Mouse (Mus musculus): ENCODE measurements around the gene Hivep1.

The Hivep1 gene

DNA sequence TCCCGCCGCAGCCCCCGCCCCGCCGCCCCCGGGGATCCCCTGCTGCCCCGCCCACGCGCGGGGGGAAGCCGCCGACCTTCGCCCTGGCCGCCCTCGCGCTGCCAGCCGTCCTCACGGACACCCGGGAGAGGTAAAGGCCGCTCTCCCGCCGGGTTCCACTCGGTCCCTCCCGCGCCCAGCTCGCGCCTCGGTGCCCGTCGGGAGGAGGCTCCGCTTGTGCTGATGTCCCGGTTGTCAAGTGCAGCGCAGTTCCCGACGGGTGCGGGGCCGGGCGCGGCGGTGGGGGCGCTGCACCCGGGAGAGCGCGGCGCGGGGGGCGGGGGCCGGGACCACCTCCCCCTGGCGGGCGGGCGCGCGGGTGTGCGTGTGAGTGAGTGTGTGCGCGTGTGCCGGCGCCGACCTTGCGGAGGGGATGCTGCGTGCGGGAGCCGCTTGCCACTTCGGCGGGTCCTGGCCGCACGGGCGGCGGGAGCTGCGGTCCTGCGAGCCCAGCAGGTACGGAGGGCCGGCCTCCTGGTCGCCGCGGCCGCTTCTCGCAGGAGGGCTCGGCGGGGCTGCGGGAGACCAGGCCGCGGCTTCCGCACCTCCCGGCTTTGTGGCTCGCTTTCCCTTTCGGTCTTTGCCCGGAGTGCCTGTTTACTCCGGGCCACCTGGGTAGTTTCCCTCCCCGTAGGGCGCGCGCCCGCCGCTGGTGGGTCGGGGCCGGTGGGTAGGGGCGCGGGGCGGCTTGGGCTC is at the start of gene Hivep1:
TSS of gene Hivep1 (plus strand) at position 61 of the 735 bp plus-strand sequence.
- peak; percentile 21 to 61 for DNase-seq (ENCODE audit: low spot score in 2 of 2)

DNA sequence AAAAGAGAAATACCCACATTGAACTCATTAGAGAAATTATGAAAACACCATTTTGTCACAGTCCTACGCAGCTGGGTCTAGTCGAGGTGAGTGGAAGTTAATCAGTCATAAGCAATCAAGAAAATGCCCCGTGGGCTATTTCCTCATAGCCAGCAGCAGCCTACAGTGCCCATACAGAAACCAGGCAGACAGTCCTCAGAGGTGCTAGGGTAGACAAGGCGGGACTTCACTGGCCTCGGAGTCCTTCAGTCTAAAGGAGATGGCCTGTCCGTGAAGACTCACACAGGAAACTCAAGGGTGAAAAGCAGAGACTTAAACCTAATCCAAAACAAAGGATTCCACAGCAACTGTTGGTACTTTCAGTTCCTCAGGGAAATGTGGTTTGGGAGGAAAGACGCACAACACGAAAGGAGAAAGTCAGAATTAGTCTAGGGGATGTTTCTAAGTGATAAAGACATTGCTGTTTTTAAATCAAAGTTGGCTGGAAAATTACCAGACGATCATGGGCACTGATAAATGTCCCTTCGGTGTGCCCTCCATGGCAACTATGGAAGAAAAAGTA is 36.3 kb upstream of the Hivep1 start:
- DNase-seq (ENCODE audit: low spot score in 2 of 2) = no peak

DNA sequence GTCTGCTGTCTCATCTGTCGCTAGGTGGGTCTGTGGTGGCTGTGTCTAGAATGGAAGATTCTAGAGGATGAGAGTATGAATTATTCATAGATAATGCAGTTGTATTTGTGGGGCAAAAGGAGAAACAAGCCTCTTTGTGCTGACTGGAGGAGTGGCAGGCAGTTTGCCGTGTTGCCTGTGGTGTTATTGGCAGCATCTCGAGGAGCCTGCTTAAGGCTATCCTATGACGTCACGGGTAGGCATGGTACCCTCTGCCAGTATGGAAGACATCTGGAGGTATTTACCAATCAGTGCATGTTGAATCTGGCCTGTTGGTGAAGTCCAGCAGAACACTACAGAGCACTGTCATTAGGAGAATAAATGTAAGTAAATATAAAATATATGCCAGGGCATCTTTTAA is 35.6 kb upstream of the Hivep1 start:
- no peak for DNase-seq (ENCODE audit: low spot score in 2 of 2)

DNA sequence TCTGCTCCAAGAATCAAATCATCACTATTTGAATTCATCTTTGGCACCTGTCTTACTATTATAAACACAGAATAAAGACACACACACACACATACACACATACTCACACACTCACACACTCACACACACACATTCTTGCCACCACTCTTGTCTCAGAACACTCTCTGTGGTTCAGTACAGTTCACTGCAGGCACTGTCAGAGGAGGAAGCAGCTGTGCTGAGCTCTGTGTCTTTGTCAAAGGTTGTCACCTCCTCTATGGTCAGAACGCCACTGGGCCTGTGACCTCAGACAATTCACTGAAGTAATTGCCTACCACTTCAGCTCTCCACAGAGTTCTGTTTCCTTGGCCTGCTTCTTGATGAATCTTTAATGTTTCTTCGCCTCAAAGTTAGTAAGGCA is 33.5 kb upstream of the Hivep1 start:
- DNase-seq (ENCODE audit: low spot score in 2 of 2) = no peak

DNA sequence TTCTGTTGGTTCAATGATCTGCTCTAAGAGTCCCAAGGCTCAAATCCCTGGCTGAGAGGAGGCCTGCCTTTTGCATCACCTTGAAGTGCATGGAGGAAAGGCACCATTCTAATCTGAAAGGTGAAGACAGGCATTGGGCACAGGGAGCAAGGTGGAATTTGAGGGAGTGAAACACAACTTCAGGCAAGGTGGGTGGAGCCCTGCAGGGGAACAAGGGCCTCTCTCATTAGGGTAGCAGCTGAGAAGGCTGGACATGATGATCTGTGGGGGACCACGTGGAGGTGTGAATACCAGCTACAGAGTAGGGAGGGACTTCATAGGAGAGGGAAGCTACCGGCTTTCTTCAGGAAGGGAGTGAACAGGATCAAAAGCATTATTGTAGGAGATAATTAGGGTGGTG is 10.6 kb upstream of the Hivep1 start:
- no peak for DNase-seq (ENCODE audit: low spot score in 2 of 2)

DNA sequence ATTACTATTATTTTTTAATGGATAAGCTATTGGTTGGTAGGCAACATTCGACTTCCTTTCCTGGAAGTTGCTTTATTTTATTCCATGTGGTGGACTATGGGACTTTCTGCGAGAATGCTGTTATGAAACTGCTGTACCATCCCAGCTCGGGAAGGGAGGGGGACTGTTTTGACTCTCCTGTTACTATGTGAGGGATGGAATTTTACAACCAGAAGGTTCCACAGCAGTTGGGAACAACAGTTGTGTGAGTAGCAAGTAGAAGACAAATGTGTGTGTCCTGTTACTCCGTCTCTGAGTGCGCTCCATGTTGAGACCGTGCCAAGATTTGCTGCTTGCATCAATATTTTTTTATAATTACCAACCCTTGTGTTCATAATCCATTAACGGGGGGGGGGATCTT is 8.4 kb upstream of the Hivep1 start:
- DNase-seq (ENCODE audit: low spot score in 2 of 2) = no peak

DNA sequence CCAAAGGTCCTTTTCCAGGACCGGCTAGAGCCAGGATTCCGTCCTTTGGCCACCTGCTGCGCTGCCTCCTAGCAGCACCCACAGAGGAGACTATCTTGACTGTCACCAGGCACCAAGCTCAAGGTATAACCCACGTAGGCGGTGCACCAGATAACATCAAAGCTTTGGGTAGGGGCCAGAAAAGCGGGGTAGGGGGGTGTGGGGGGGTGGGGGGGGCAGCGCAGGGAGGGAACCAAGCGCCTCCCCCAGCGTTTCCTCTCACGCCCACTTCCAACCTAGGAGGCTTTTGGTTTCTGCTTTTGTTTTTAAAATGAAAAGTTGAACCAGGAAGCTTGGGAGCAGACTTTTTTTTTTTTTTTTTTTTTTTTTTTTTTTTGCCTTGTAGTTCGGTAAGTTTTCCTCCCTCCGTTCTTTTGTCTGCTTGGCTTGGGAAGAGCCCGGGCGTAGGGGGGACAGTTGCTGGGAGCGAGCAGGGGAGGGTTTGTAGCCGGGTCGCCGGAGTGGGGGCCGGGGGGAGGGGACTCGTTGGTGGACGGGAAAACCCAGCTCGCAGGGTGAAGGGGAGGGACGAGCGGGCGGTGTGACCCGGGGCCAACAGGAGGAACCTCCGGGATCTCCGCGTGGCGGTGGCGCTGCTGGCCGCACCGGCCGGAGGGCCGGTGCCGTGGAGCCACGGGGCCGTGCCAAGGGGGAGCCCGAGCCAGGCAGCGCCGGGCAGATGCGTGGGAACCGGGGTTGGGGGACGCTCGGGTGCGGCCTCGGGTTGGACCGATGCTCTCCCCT is 2.6 kb upstream of the Hivep1 start:
- peak; percentile 22 to 35 for DNase-seq (ENCODE audit: low spot score in 2 of 2)

DNA sequence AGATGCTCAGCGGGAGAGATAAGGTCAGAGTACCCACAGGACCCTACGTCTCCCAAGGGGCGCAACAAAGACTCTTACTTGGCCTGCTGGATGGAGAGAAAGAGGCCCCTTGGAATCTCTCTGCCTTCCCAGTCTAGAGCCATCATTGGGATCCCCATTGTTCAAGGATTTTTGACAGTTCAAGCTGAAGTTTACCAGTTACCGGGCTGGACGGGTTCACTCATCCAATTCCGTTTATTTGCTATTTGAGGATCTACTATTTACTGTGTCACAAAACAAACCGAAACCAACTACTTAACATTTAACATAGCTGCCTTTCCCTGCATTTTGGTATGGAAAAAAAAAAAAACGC is 2.1 kb upstream of the Hivep1 start:
- no peak for DNase-seq (ENCODE audit: low spot score in 2 of 2)

DNA sequence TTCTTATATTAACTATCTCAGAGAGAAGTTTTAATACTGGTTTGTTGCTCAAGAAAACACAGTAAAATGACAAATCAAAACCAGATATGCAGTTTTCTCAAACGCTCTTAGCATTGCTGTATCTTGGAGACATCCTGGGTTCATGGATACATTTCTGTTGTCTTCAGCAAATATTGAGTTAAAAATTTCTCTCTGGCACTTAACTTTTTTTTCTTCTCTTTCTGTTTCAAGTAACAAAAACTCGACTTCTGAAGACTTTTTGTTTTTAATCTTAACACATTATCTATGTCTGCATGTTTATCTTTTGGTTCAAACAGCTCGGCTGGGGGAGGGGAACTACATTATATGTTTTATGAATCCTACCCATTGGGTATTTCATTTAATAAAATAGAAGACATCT is 1.7 kb upstream of the Hivep1 start:
- DNase-seq (ENCODE audit: low spot score in 2 of 2) = no peak

DNA sequence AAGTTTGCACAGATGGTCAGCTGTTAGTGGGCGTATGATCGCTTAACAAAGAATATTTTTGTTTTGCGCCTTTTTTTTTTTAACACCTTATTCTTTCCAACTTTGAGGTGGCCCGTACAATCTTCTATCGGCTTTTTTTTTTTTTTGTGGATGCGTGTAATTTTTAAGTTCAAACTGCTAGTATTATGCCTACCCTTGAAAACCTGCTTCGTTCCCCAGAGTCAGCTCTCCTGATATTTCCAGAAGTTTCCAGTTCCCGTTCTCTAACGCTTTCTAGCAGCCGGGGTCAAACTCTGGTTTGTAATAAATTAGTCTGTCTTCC is 980 bp upstream of the Hivep1 start:
- DNase-seq (ENCODE audit: low spot score in 2 of 2) = no peak

DNA sequence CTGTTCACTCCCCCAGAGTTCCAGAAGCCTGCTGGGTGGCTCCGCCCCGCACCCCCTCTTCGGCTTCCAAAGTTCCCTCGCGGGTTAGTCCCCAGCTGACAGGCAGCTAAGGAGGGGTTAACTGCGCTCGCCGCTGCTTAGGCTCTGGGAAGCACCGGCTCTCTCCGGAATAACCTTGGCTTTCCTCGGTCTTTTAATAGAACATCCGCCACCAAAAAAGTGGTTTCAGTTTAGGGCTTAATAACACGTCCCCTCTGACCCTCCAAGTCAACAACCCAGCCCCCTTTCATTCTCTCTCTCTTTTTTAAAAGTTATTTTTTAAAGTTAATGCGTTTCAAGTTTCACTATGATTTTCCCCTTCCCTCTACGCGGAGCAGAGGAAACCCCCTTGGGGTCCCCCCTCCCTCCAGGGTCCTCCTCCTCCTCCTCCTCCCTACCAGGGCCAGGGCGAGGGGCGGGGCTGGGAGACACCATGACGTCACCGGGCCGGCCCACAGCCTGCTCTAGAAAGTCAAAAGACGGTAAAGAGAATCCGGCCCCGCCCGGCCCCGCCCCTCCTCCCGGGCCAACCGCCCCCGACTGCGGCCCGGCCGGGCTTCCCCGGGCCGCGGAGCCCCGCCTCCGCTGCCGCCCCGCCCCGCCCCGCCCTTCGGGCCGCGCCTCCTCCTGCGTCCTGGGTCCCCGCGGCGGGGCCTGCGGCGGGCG is 467 bp upstream of the Hivep1 start:
- DNase-seq (ENCODE audit: low spot score in 2 of 2) = peak; percentile 95 to 96

DNA sequence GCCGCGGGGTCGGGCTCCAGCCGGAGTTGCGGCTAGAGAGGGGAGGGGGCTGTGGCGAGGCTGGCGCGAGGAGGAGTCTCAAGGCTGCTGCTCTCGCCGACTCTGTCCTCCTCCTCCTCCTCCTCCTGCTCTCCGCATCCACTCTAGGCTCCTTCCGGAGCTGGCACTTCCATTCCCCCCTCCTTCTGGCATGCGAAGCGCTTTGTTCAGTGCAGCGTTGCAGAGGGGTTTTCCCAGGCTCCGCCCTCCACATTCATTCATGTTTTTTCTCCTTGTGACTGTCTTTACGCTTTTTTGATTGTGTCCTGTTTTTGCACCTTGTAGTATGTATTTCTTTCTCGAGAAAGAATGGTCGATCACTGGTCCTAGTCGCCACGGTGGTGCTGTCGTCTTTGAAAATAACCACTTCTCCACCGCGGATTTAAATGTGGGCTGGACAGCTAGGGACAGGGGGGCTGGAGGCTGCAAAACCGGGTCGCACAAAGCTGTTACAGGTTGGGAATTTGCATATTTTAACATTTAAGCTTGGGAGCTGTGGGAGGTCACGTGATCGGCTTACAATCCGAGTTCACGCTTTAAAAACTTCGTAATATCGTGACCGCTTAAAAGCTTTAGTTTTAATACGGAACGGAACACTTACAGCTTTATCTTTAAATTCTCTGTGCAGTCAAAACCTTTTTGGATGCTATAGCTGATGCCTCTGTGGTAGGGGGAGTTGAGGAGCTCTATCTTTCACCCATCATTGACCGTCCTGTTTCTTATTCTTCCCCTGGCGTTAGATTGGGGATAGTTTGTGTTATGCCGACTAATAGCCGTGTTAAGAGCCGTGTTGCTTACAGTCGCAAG is 1.1 kb downstream of the Hivep1 start:
- peak; percentile 23 to 54 for DNase-seq (ENCODE audit: low spot score in 2 of 2)

DNA sequence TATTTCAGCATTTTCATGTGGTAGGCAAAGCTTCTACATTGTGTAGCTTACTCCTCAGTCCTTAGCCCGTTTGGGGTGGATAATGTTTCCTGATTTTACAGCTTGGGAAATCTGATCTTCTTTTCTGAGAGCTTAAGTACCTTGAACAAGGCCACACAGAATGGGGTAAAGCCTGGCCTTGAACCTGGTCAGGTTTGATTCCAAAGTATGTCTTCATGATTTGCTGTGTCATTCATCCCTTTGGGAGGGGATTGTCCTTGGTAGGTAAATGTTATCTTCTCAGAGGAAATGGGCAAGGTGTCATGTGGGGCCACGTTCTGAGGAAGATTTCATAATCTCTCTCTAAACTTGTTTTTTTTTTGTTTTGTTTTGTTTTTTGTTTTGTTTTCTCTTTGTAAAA is 1.8 kb downstream of the Hivep1 start:
- DNase-seq (ENCODE audit: low spot score in 2 of 2) = no peak

DNA sequence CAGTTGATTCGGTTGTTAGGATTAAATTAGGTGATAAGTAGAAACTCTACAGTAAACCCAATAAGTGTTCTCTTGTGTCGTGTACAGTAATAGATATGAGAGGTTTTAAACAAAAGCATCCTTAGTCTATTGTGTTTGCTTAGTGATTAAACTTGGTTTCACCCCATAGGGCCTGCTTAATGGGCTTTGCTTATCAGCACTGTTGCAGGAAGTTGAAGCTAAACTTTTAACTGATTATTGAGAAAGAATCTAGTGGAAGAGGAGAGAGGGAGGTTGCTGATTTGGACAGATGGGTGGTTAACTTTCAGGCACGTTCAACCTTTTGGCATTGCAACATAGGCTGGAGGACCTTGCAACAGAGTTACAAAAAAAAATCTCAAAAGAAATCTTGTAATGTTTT is 2.3 kb downstream of the Hivep1 start:
- no peak for DNase-seq (ENCODE audit: low spot score in 2 of 2)

DNA sequence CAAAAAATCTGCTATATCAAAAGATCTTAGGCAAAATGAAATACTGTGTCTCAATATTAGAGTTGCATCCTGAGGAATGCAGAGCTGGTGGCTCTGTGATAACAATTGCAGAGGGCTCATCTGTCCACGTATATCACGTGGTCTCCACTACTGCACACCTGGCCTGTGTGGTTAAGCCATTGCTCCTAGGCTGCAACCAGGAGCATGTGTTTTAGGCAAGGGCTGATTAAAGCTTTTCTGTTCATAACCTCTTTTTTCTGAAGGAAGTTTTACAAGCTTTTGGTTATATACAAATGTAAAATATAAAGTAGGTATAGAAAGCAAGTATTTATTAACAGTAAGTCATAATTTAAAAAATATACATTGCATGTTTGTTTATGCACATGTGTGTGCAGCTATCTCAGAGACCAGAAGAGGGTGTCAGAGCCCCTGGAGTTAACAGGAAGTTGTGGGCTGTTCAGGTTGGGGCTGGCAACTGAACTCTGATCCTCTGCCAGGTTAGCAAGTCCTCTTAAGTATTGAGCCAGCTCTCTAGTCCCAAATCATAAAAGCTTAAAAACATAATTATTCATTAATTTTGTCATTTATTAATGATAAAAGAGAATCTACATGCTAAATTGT is 5.0 kb downstream of the Hivep1 start:
- DNase-seq (ENCODE audit: low spot score in 2 of 2) = no peak

DNA sequence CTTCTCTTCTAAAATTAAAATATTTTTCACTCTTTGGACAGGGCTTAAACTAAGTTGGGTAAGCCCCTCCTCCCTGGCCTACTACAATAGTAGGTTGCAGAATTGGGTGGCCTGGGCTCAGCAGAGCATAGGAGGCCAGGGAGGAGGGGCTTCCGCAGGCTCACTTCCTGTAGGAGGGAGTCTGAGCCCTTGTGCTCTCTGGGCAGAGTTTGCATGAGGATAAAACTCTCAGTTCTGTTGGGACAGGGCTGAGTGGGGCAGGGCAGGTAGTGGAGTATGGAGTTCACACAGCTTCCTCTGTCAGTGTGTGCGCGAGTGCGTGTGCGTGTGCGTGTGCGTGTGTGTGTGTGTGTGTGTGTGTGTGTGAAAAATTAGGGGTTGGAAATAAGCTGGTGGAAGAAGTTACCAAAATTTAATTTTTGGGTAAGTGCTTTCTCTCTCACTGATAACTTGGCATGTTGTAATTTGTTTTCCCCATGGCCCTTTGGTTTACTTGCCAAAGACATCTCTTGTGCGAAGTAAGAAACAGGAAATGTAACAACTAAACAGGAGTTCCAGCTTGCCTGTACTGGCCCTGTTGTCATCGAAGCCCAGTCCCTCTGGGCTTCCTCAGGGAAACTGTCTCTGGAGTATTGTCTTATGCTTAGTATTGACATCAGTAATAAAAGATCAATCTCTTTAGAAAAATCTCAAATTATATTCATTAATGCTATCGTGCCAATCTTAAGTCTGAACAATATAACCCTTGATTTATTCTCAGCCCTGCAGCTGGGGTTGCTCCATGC is 9.2 kb downstream of the Hivep1 start:
- DNase-seq (ENCODE audit: low spot score in 2 of 2) = peak in 1 of 2 experiments; percentile 19

DNA sequence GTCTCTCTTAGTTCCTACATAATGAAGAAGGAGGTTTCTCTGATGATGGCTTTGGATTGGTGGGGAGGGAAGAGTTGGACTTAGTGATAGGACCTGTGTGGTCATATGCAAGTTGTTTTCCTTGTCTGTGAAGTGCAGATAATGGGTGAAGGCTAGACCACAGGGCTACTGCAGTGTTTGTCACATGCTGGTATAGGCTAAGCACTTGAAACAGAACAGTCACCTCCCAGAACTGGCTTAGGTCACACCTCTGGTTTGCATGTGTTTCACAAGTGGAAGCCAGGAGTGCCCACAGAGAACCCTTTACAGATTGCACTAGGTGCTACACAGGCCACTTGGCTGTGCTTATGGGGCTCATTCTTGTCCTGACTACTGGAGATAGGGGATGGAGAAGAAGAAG is 12.4 kb downstream of the Hivep1 start:
- DNase-seq (ENCODE audit: low spot score in 2 of 2) = no peak

DNA sequence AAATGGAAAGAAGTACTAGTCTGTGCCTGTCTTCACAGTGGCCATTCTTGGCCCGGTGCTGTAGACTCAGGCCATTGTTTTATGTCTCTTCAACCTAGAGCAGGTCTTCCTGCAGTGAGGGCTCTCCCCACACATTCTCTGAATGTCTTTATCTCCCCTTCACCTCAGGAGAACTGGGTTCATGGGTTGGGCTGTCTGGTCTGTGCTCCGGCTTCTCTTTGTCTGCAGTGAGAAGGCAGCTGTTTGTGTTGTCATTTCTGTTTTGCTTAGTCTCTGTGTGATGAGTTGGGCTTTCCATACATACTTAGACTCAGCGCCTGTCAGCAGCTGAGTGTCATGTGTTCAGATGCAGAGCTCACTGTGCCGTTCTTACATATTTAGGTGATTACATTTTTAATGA is 18.4 kb downstream of the Hivep1 start:
- no peak for DNase-seq (ENCODE audit: low spot score in 2 of 2)

DNA sequence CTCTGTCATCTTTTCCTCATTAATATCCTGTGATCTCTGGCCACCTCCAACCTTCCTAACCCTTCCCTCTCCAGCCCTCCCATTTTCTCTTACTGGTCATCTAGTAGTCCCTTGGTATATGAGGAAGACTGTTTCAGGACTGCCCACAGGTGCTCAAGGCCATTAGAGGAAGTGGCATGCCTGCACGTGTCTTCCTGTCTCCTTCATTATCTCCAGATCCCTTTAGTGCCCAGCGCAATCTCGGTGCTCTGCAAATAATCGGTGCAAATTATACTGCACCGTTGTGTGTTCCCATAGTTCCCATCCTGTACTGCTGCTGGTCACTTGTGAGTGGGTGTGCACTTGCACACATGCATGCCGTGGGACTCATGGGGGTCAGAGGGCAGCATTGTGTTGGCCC is 19.2 kb downstream of the Hivep1 start:
- no peak for DNase-seq (ENCODE audit: low spot score in 2 of 2)

DNA sequence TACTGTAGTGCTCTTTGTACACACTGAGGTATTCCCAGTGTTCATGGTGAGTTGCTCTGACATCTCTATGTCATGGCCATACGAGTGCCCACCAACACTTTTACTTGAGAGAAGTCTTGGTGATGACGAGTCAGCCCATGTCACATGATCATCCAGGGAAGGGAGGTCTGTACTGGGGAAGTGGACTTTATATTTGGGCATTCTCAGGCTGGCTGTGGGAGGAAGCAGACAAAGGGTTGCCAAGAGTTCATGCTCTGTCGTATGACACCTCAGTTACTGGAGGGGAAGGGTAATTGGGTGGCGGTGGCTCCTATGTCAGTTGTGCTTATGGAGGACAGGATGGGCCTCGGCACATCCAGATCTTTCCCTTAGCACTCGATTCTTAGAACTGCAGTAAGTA is 21.5 kb downstream of the Hivep1 start:
- no peak for DNase-seq (ENCODE audit: low spot score in 2 of 2)

DNA sequence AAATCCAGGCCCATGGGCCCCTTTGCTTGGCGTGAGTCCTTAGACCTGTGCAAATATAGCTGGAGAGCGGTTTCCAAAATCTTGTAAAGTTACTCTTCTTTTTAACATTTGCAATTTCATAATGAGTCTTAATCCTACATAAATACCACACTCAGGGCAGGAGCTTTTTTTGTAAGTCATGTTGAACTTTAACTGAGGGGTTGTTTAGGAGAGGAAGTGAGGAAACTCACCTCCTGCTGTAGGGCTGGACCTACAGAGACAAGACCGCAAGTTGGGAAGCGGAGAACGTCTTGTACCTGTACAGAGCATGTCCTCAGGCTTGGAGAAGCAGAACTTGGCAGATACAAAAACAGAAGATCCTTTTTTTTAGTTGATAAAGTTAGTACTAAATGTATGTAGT is 23.7 kb downstream of the Hivep1 start:
- DNase-seq (ENCODE audit: low spot score in 2 of 2) = no peak
